Mouse (Mus musculus) bone marrow, adult 2 months (tissue): Measurements from ENCODE around the gene Faf1.

Experiments
- CTCF ChIP-seq: fragments of 200-500 bp; IDR thresholded peaks from 2 replicates; pipeline ENCODE4 v1.5.1; 2011; ENCODE audit warnings: low read length, control low read depth; ENCODE audit not compliant: control insufficient read depth, insufficient read depth
- POLR2A ChIP-seq: fragments of 200-500 bp; IDR thresholded peaks from 2 replicates; pipeline ENCODE4 v1.6.1; 2011; ENCODE audit warnings: low read depth, mild to moderate bottlenecking, control low read depth, low read length, borderline replicate concordance; ENCODE audit not compliant: control insufficient read depth

- TF ChIP-seq CTCF (no peak), POLR2A (no peak)
These were observed 307.1 kb downstream of the Faf1 start for GRCm38 (mm10) chr4:109983281-109984001.
